Mouse (Mus musculus) lung, postnatal 0 days (tissue): ENCODE data around the gene Rsf1.

Experiments used
- CTCF ChIP-seq: IDR thresholded peaks from 2 replicates; pipeline ENCODE4 v1.5.1; 2016; ENCODE audit warnings: antibody characterized with exemption, mild to moderate bottlenecking
- EP300 ChIP-seq: IDR thresholded peaks from 2 replicates; pipeline ENCODE4 v1.6.1; 2016; ENCODE audit warnings: antibody characterized with exemption, mild to moderate bottlenecking, control low read depth

DNA sequence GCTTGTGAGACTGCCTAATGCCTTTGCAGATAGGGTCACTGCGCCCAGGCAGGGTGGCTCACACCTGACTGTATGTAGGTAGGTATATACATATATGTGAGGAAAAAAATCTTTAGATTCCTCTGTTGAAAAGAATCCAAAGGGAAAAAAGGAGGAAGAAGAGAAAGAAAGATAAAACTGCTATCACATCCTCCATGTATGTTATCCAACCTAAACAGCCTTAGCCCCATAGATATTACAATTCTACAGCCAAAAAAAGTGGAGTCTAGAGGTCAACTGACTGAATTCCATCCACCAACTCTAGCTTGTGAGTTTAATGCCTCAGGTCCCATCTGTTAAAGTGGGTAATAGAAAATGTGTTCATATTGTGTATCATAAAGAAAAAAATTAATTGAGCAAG, 115.8 kb downstream of the Rsf1 start:
- TF ChIP-seq CTCF = no peak
- no peak for TF ChIP-seq EP300
